Mouse (Mus musculus) limb, embryonic 14.5 days (tissue): ENCODE data around the gene Plekhj1. TPM values are rescaled to one million over a fixed set of nuclear protein-coding genes. Genes with fewer than 3 reads are reported as not detected.

ENCODE experiments used
- ATAC-seq: fragments of 200-750 bp; cut with Nextera tagmentation; 2 replicates; pipeline ENCODE4 v1.8.0; 2017; ENCODE audit warnings: low read depth, moderate number of reproducible peaks, moderate TSS enrichment; ENCODE audit not compliant: low FRiP score
- DNase-seq: peaks from one replicate; pipeline ENCODE4 v3.0.0-alpha.2; 2015; ENCODE audit warnings: low spot score
- H3K27ac ChIP-seq: fragments of 300-500 bp; sonication (generic); replicated peaks from 2 replicates; pipeline ENCODE4 v1.5.1; 2014; ENCODE audit warnings: low read depth, mild to moderate bottlenecking, low read length, moderate library complexity, mixed read lengths
- H3K27me3 ChIP-seq: fragments of 300-500 bp; sonication (generic); 2 replicates; pipeline ENCODE4 v1.6.1; 2014; ENCODE audit warnings: low read length, mixed read lengths; ENCODE audit not compliant: control insufficient read depth, insufficient read depth
- H3K36me3 ChIP-seq: fragments of 300-500 bp; sonication (generic); 2 replicates; pipeline ENCODE4 v1.6.1; 2014; ENCODE audit warnings: mild to moderate bottlenecking, low read length, moderate library complexity, mixed read lengths; ENCODE audit not compliant: control insufficient read depth, insufficient read depth
- H3K4me1 ChIP-seq: fragments of 300-500 bp; sonication (generic); 2 replicates; pipeline ENCODE4 v1.6.1; 2014; ENCODE audit warnings: antibody characterized with exemption, low read length, mixed read lengths; ENCODE audit not compliant: control insufficient read depth, insufficient read depth
- H3K4me2 ChIP-seq: fragments of 300-500 bp; sonication (generic); replicated peaks from 2 replicates; pipeline ENCODE4 v1.6.1; 2014; ENCODE audit warnings: low read depth, mild to moderate bottlenecking, low read length, moderate library complexity; ENCODE audit not compliant: severe bottlenecking
- H3K4me3 ChIP-seq: fragments of 300-500 bp; sonication (generic); replicated peaks from 2 replicates; pipeline ENCODE4 v1.5.1; 2014; ENCODE audit warnings: low read length
- H3K9ac ChIP-seq: fragments of 300-500 bp; sonication (generic); 2 replicates; pipeline ENCODE4 v1.6.1; 2014; ENCODE audit warnings: mild to moderate bottlenecking, low read depth, low read length, moderate library complexity; ENCODE audit not compliant: severe bottlenecking
- H3K9me3 ChIP-seq: fragments of 300-500 bp; sonication (generic); 2 replicates; pipeline ENCODE4 v1.6.1; 2016; ENCODE audit warnings: low read length; ENCODE audit not compliant: control insufficient read depth
- POLR2A ChIP-seq: fragments of 200-500 bp; IDR thresholded peaks from 2 replicates; pipeline ENCODE4 v1.8.0; 2012; ENCODE audit warnings: inconsistent platforms, mild to moderate bottlenecking, moderate library complexity, borderline replicate concordance; ENCODE audit not compliant: insufficient read depth, insufficient read length; ENCODE audit errors: extremely low read depth
- WGBS: fragments of 180-500 bp; shearing (Covaris S2); extraction: QIAGEN DNeasy Blood & Tissue Kit; methylation state at CpG from one replicate; pipeline ENCODE4 v1.1.7; 2014; 5-methylcytosine and 5-hydroxymethylcytosine counted together
- polyA plus RNA-seq, 2 experiments: library from polyadenylated mRNA; depleted of rRNA in 1 of 2; stranded (reverse) in 1 of 2; unstranded in 1 of 2; fragments of >200 nt; fragmentation: Nextera tagmentation in 1 of 2; extraction: Ambion mirVana in 1 of 2; gene quantifications; 2 replicates each; pipeline versions ENCODE4 v1.2.1 to v1.2.3; 2012 to 2014

The Plekhj1 gene
- polyA plus RNA-seq, 2 experiments: 109 to 119 TPM

DNA sequence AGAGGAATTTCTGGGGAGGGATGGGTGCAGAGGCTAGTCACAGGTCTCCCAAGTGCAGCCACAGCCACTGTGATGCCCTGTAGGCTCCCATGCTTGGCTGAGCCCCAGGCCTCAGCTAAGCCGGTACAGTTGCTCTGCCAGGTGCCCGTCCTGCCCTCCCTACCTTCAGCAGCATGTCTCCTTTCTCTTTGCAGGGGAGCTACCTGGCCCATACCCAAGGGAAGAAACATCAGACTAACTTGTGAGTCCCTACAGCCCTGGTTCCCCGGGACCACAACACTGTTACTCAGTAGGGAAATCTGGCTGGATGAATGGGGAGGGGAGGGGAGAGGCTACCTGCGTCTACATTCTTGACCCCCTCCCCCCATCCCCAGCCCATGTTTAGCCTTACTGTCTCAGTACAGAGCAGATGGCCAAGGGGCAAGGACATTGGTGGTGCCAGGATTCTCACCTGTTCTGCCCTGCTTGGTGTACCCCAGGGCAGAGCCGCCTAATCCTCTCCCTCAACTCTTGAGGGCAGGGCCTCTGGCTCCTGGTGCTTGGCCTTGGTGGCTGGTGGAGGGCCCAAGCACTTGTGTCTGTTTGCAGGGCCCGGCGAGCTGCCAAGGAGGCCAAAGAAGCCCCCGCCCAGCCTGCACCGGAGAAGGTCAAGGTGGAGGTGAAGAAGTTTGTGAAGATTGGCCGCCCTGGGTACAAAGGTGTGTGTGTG, 3.9 kb upstream of the Plekhj1 start:
- no peaks in the 10 kb centered on the region for H3K27me3 ChIP-seq
- H3K4me1 ChIP-seq: peaks cover 13% of the 10 kb centered on the region; the same call in 1 of the 2 replicates
- peaks cover 52% of the 10 kb centered on the region for H3K36me3 ChIP-seq
- no peak for DNase-seq
- no peak overlapping the region for H3K9ac ChIP-seq
- no peak for TF ChIP-seq POLR2A
- H3K4me3 ChIP-seq: no peak overlapping the region
- H3K27ac ChIP-seq: no peak overlapping the region
- no peak overlapping the region for H3K4me2 ChIP-seq
- 90% methylated on average over 7 of the region's 10 CpGs for WGBS
- no peaks in the 10 kb centered on the region for H3K9me3 ChIP-seq
- ATAC-seq: no peak

DNA sequence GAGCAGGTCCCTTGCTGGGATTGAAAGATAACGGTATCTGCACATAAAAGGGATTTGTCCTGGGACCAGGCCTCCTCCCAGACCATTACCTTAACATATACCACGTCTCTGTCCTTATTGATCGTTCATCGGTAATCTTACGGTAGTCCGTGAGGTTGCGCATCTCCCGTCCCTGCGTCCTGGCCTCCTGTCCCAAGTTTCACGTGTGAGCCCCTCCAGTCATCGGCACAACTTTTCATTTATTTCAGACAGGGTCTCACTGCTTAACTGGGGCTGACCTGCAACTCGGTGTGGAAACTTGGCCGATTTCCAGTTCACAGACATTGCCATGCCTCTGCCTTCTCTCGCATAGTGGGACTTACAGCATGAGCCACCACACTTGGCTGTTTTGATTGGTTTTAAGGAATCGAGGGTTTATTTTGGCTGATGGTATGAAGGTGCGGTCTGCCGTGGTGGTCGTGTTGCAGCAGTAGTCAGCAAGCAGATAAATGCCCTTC, 692 bp upstream of the Plekhj1 start:
- TF ChIP-seq POLR2A: no peak
- no peaks in the 10 kb centered on the region for H3K27me3 ChIP-seq
- H3K9ac ChIP-seq: peak overlapping the region; percentile 97
- peaks cover 69% of the 10 kb centered on the region for H3K36me3 ChIP-seq
- ATAC-seq (no peak), DNase-seq (no peak)
- no peaks in the 10 kb centered on the region for H3K9me3 ChIP-seq
- peak overlapping the region; percentile 77 for H3K4me2 ChIP-seq
- H3K4me1 ChIP-seq: peaks cover 8% of the 10 kb centered on the region
- peak overlapping the region; percentile 94 for H3K4me3 ChIP-seq
- H3K27ac ChIP-seq: peak overlapping the region; percentile 95
- 2% methylated on average over 18 of the region's 18 CpGs for WGBS

DNA sequence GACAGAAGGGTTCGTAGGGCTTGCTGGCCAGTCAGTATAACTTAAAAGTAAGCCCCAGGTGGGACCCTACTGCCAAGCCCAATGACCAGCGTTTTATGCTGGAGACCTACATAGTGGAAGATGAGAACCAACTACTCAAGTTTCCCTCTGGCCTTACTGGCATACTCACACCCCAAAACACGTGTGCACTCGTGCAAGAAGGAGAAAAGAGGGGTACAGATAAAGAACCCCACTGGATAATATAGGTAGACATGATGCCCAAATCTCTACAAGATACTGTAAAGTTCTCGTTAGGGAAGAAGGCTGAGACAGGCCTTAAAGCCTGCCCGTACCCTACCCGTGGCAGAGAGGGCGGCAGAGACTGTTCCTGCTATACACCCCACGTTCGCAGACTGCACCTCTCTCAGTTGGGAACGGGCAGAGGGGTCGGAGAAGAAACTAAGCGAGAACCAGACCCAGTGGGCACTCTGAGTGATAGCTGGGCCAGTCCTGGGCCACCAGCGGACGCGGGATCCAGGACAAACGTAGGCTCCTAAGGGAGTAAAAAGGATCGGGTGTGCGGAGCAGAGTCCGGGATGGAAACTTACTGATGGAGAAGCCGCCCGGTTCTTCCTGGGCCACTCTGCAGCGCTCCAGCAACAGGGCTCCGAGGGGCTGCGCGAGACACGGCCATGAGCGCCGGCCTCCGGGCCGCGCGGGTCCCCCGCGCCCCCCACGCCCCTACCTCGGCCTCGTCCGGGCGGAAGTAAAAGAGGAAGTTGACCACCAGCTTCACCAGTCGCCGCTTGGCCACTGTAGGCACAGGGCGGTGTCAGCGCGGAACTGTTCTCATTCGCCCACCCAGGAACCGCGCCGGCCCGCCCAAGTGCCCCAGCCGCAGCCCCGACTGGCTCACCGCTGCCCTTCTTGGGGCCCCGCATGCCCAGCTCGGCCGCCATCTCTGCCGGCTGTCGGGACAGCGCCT, 958 bp downstream of the Plekhj1 start:
- DNase-seq (peak; percentile 55), ATAC-seq (peak; percentile 54)
- H3K27ac ChIP-seq: peak overlapping the region; percentile 95
- peak overlapping the region; percentile 77 for H3K4me2 ChIP-seq
- H3K27me3 ChIP-seq: no peaks in the 10 kb centered on the region
- WGBS: 3% methylated on average over 59 of the region's 59 CpGs
- no peak for TF ChIP-seq POLR2A
- peak overlapping the region; percentile 94 for H3K4me3 ChIP-seq
- H3K4me1 ChIP-seq: peaks cover 8% of the 10 kb centered on the region
- H3K9ac ChIP-seq: peak overlapping the region; percentile 97
- peaks cover 68% of the 10 kb centered on the region for H3K36me3 ChIP-seq
- no peaks in the 10 kb centered on the region for H3K9me3 ChIP-seq

DNA sequence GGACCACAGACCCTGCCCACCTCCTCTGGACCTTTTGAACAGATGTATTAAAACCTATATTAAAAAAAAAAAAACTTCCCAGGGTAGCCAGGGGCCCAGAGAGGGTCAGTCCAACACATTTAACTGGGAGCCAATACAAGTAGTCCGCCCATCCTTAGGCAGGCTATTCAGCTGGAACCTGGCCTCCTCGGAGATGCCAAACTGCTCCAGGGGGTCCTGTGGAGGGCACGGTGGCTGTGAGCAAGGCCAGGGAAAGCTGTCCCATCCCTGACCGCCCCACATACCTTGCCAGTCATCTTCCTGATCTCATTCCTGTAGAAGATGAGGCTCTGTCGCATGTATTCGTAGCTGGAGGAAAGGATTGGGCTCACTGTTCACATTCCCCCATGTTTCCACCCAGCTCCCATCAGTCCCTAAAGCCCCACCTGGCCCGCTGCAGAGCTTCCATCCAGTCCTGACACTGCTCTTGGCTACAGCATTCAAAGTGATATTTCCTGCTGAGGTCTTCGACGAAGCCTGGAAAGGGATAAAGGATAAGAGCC, 2.0 kb downstream of the Plekhj1 start:
- no peak for ATAC-seq
- no peak for TF ChIP-seq POLR2A
- H3K27me3 ChIP-seq: no peaks in the 10 kb centered on the region
- 86% methylated on average over 9 of the region's 9 CpGs for WGBS
- peaks cover 8% of the 10 kb centered on the region for H3K4me1 ChIP-seq
- DNase-seq: no peak
- peak overlapping the region; percentile 94 for H3K4me3 ChIP-seq
- H3K36me3 ChIP-seq: peaks cover 68% of the 10 kb centered on the region
- H3K27ac ChIP-seq: no peak overlapping the region
- peak overlapping the region; percentile 77 for H3K4me2 ChIP-seq
- no peaks in the 10 kb centered on the region for H3K9me3 ChIP-seq
- H3K9ac ChIP-seq: peak overlapping the region; percentile 97

DNA sequence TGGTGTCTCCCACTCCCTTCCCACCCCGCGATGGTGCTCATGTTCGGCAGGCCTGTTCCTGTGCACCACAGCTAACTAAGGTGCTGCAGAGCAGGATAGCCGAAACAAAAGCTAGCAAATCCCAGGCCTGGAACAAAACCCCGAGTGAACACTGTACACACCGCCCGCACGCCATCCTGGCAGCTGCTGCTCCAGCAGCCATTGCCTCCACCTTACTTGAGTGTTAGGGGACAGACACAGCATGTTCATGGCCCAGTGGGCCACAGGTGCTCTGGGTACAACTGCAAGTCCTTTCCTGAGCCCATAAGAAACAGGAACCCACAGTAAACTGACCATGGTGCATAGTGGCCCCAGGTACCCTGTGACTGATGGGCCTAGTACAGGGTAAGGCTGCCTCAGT, 3.7 kb downstream of the Plekhj1 start:
- WGBS: 91% methylated on average over 8 of the region's 8 CpGs
- H3K4me1 ChIP-seq: peaks cover 8% of the 10 kb centered on the region
- H3K4me2 ChIP-seq: no peak overlapping the region
- H3K4me3 ChIP-seq: no peak overlapping the region
- H3K9ac ChIP-seq: no peak overlapping the region
- no peaks in the 10 kb centered on the region for H3K27me3 ChIP-seq
- DNase-seq (no peak), ATAC-seq (no peak)
- H3K27ac ChIP-seq: no peak overlapping the region
- no peaks in the 10 kb centered on the region for H3K9me3 ChIP-seq
- no peak for TF ChIP-seq POLR2A
- peaks cover 72% of the 10 kb centered on the region for H3K36me3 ChIP-seq
